Mouse (Mus musculus) CH12.LX (cell line): ENCODE measurements around the gene Yaf2. TPM values are rescaled to one million over a fixed set of nuclear protein-coding genes. Genes with fewer than 3 reads are reported as not detected.

Experiments used
- DNase-seq: peaks from one replicate; pipeline ENCODE4 v3.0.0-alpha.2; 2013; ENCODE audit errors: extremely low read depth
- H3K27ac ChIP-seq: 2 replicates; pipeline ENCODE4 v1.5.1; 2012; ENCODE audit warnings: low read depth, mild to moderate bottlenecking, control low read depth, moderate library complexity; ENCODE audit not compliant: insufficient read depth
- H3K27me3 ChIP-seq: replicated peaks from 2 replicates; pipeline ENCODE3; 2012; ENCODE audit warnings: inconsistent platforms
- H3K36me3 ChIP-seq, 2 experiments: replicated peaks in 1 of 2; 2 replicates each; pipeline versions ENCODE3 to v1.6.1; 2012; ENCODE audit warnings: inconsistent platforms in 1 of 2, low read length in 1 of 2, mild to moderate bottlenecking in 1 of 2, mixed read lengths in 1 of 2, moderate library complexity in 1 of 2; ENCODE audit not compliant: control insufficient read depth in 1 of 2, insufficient read depth in 1 of 2
- H3K4me1 ChIP-seq, 2 experiments: 2 replicates each; pipeline ENCODE4 v1.6.1; 2012; ENCODE audit warnings: inconsistent platforms in 1 of 2, moderate library complexity in 1 of 2; ENCODE audit not compliant: insufficient read depth in 2 of 2, control insufficient read depth in 1 of 2
- H3K4me2 ChIP-seq: 2 replicates; pipeline ENCODE4 v1.6.1; 2012; ENCODE audit warnings: low read depth, mild to moderate bottlenecking, control low read depth; ENCODE audit not compliant: poor library complexity, insufficient read depth, severe bottlenecking
- H3K4me3 ChIP-seq, 3 experiments: fragments of 150-350 bp in 1 of 3; sonication (generic) in 1 of 3; replicated peaks in 1 of 3; 2 replicates each; pipeline versions ENCODE3 to v1.5.1; 2011 to 2012; ENCODE audit warnings: low read depth in 2 of 3, low read length in 2 of 3, mild to moderate bottlenecking in 2 of 3, moderate library complexity in 2 of 3, control low read depth in 1 of 3, improper control_type of control experiment in 1 of 3, inconsistent platforms in 1 of 3, mixed read lengths in 1 of 3; ENCODE audit not compliant: poor library complexity in 1 of 3
- H3K79me2 ChIP-seq: replicated peaks from 2 replicates; pipeline ENCODE4 v1.6.1; 2012; ENCODE audit warnings: mild to moderate bottlenecking, moderate library complexity; ENCODE audit not compliant: control insufficient read depth, poor library complexity, insufficient read depth, severe bottlenecking; ENCODE audit errors: extremely low read depth
- H3K9ac ChIP-seq: 2 replicates; pipeline ENCODE4 v1.6.1; 2012; ENCODE audit warnings: low read depth, mild to moderate bottlenecking, control low read depth, moderate library complexity; ENCODE audit not compliant: insufficient read depth
- H3K9me3 ChIP-seq: replicated peaks from 2 replicates; pipeline ENCODE3; 2012; ENCODE audit warnings: low read length, inconsistent platforms, mixed read lengths
- CHD1 ChIP-seq: IDR thresholded peaks from 2 replicates; pipeline ENCODE4 v1.6.1; 2012; ENCODE audit warnings: low read depth, low read length, improper control_type of control experiment, inconsistent platforms
- CHD2 ChIP-seq: IDR thresholded peaks from 2 replicates; pipeline ENCODE4 v1.6.1; 2011; ENCODE audit warnings: low read length, improper control_type of control experiment
- E2F4 ChIP-seq: IDR thresholded peaks from 2 replicates; pipeline ENCODE4 v1.6.1; 2011; ENCODE audit warnings: low read depth, low read length, improper control_type of control experiment; ENCODE audit not compliant: insufficient replicate concordance
- ELF1 ChIP-seq: IDR thresholded peaks from 2 replicates; pipeline ENCODE4 v1.6.1; 2014; ENCODE audit warnings: low read depth, mild to moderate bottlenecking, inconsistent platforms, low read length, improper control_type of control experiment
- EP300 ChIP-seq: IDR thresholded peaks from 2 replicates; pipeline ENCODE4 v1.6.1; 2011; ENCODE audit warnings: low read length, improper control_type of control experiment
- ETS1 ChIP-seq: conservative IDR thresholded peaks from 2 replicates; pipeline ENCODE4 v1.6.1; 2012; ENCODE audit warnings: low read depth, mild to moderate bottlenecking, inconsistent platforms, low read length, improper control_type of control experiment, moderate library complexity
- JUND ChIP-seq: conservative IDR thresholded peaks from 2 replicates; pipeline ENCODE4 v1.6.1; 2011; ENCODE audit warnings: low read depth, low read length, improper control_type of control experiment
- KAT2A ChIP-seq: IDR thresholded peaks from 2 replicates; pipeline ENCODE4 v1.6.1; 2012; ENCODE audit warnings: low read length, improper control_type of control experiment, inconsistent platforms; ENCODE audit not compliant: insufficient replicate concordance
- MAX ChIP-seq: IDR thresholded peaks from 2 replicates; pipeline ENCODE4 v1.6.1; 2011; ENCODE audit warnings: low read length, improper control_type of control experiment
- MEF2A ChIP-seq: IDR thresholded peaks from 2 replicates; pipeline ENCODE4 v1.6.1; 2014; ENCODE audit warnings: low read depth, mild to moderate bottlenecking, inconsistent platforms, low read length, improper control_type of control experiment, borderline replicate concordance
- MXI1 ChIP-seq: IDR thresholded peaks from 2 replicates; pipeline ENCODE4 v1.6.1; 2011; ENCODE audit warnings: mild to moderate bottlenecking, low read depth, low read length, improper control_type of control experiment
- MYC ChIP-seq: IDR thresholded peaks from 2 replicates; pipeline ENCODE4 v1.6.1; 2011; ENCODE audit warnings: low read depth, mild to moderate bottlenecking, improper control_type of control experiment, low read length
- NELFE ChIP-seq: IDR thresholded peaks from 2 replicates; pipeline ENCODE4 v1.6.1; 2011; ENCODE audit warnings: low read depth, low read length, improper control_type of control experiment
- POLR2A ChIP-seq: IDR thresholded peaks from 2 replicates; pipeline ENCODE4 v1.6.1; 2011; ENCODE audit warnings: low read depth, mild to moderate bottlenecking, improper control_type of control experiment, low read length
- RAD21 ChIP-seq: IDR thresholded peaks from 2 replicates; pipeline ENCODE4 v1.6.1; 2011; ENCODE audit warnings: low read depth, mild to moderate bottlenecking, low read length, improper control_type of control experiment, moderate library complexity
- SIN3A ChIP-seq: IDR thresholded peaks from 2 replicates; pipeline ENCODE4 v1.6.1; 2012; ENCODE audit warnings: low read length, improper control_type of control experiment, inconsistent platforms
- TCF12 ChIP-seq: IDR thresholded peaks from 2 replicates; pipeline ENCODE4 v1.6.1; 2014; ENCODE audit warnings: low read depth, mild to moderate bottlenecking, inconsistent platforms, low read length, improper control_type of control experiment
- UBTF ChIP-seq: IDR thresholded peaks from 2 replicates; pipeline ENCODE4 v1.6.1; 2012; ENCODE audit warnings: low read depth, mild to moderate bottlenecking, inconsistent platforms, low read length, improper control_type of control experiment, moderate library complexity
- ZC3H11A ChIP-seq: IDR thresholded peaks from 2 replicates; pipeline ENCODE4 v1.6.1; 2012; ENCODE audit warnings: low read depth, mild to moderate bottlenecking, inconsistent platforms, low read length, improper control_type of control experiment
- ZKSCAN1 ChIP-seq: IDR thresholded peaks from 2 replicates; pipeline ENCODE4 v1.6.1; 2012; ENCODE audit warnings: low read depth, inconsistent platforms, low read length, improper control_type of control experiment, borderline replicate concordance
- ZMIZ1 ChIP-seq: IDR thresholded peaks from 2 replicates; pipeline ENCODE4 v1.6.1; 2012; ENCODE audit warnings: low read depth, mild to moderate bottlenecking, inconsistent platforms, low read length, improper control_type of control experiment
- ZNF384 ChIP-seq: IDR thresholded peaks from 2 replicates; pipeline ENCODE4 v1.6.1; 2012; ENCODE audit warnings: low read depth, low read length, improper control_type of control experiment, inconsistent platforms
- dilution Hi-C: fragments of 300-500 bp; cut with MboI; formaldehyde crosslinking; loops from 2 replicates; pipeline ENCODE4 v1.14.3; 2020; ENCODE audit warnings: low sequenced_read_pairs; ENCODE audit not compliant: extremely low pct_unique_long_range_greater_than_20kb, extremely low pct_ligation_motif_present
- in situ Hi-C: fragments of 300-500 bp; cut with MboI; formaldehyde crosslinking; loops from 3 replicates; pipeline ENCODE4 v1.14.3; 2019; ENCODE audit warnings: low sequenced_read_pairs, low pct_ligation_motif_present, low pct_unique_long_range_greater_than_20kb, mixed read lengths
- polyA plus RNA-seq: library from polyadenylated mRNA; unstranded; fragments of >175 nt; gene quantifications from 2 replicates; pipeline ENCODE4 v1.2.1, GENCODE M21; 2012; ENCODE audit warnings: low read depth; ENCODE audit not compliant: insufficient read length
- total RNA-seq, 2 experiments: library from RNA; depleted of rRNA; stranded (reverse); fragments of 300-350 nt in 1 of 2; fragments of >200 nt in 1 of 2; gene quantifications; 2 replicates each; pipeline ENCODE4 v1.2.3; 2012 to 2014

Yaf2 gene
- total and polyA plus RNA-seq, 3 experiments: 32.7 to 78.4 (median 46.2) TPM

- no peak for TF ChIP-seq ZNF384
- TF ChIP-seq CHD2: peak; percentile 63; the same call in 1 of the 2 replicates
- no peak for TF ChIP-seq ETS1
- TF ChIP-seq ZMIZ1: peak; percentile 70; the same call in 1 of the 2 replicates
- peak; percentile 72; the same call in 1 of the 2 replicates for TF ChIP-seq SIN3A
- TF ChIP-seq NELFE: peak; percentile 89
- no peak for TF ChIP-seq EP300
- TF ChIP-seq ZKSCAN1: no peak
These were observed 61.8 kb downstream of the Yaf2 start, which contains the start of gene Gxylt1 (continued) for GRCm38 (mm10) chr15:93274679-93275583.

- no peak for TF ChIP-seq ZC3H11A
- peak; percentile 73 for TF ChIP-seq ZNF384
- TF ChIP-seq MEF2A: no peak
- TF ChIP-seq E2F4: no peak
- TF ChIP-seq MYC: no peak
- DNase-seq: peak; percentile 21
- H3K4me1 ChIP-seq: peaks cover 6 to 40% of the 10 kb centered on the region in 2 experiments
- H3K36me3 ChIP-seq: peaks cover 0 to 31% of the 10 kb centered on the region in 2 experiments
- peak overlapping the region; percentile 94 for H3K9ac ChIP-seq
- peak overlapping the region; percentile 73 to 84 (median 82) for H3K4me3 ChIP-seq
- no peak overlapping the region for H3K27ac ChIP-seq
- no peaks in the 10 kb centered on the region for H3K9me3 ChIP-seq
- H3K79me2 ChIP-seq: peaks cover 27% of the 10 kb centered on the region
- H3K27me3 ChIP-seq: no peaks in the 10 kb centered on the region
- H3K4me2 ChIP-seq: peak overlapping the region; percentile 92
- dilution Hi-C loops: no loop called here
- in situ Hi-C loops: no loop called here
These were observed 62.7 kb downstream of the Yaf2 start for GRCm38 (mm10) chr15:93273788-93274678.

DNA sequence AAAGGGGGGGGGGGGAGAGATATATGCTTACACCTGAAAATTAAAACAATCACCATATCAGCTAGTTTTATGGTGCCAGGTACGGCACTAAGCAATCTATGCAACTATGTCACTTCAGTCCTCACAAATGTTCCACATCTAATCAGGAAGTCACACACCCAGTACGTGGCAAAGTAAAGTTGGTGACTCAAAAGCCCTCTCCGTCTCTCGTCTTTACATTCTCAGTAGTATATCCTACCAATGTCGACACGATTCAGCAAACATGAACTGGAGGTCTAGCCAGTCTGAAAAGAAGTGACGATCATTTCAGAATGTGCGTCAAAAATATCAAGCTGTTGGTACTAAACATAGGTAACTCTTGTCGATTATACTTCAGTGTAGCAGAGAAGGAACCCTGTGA is 63.8 kb downstream of the Yaf2 start:
- peaks cover 6 to 45% of the 10 kb centered on the region in 2 experiments for H3K4me1 ChIP-seq
- no peak for TF ChIP-seq MAX
- TF ChIP-seq KAT2A: no peak
- TF ChIP-seq MXI1: no peak
- TF ChIP-seq UBTF: no peak
- no peak for TF ChIP-seq ZC3H11A
- no peak for TF ChIP-seq CHD1
- TF ChIP-seq NELFE: no peak
- TF ChIP-seq RAD21: no peak
- no peak for TF ChIP-seq ZKSCAN1
- TF ChIP-seq TCF12: no peak
- no peak for TF ChIP-seq POLR2A
- no peak for TF ChIP-seq ELF1
- TF ChIP-seq JUND: no peak
- H3K27me3 ChIP-seq: no peaks in the 10 kb centered on the region
- H3K27ac ChIP-seq: no peak overlapping the region
- no peak for DNase-seq
- H3K9ac ChIP-seq: no peak overlapping the region
- in situ Hi-C loops: no loop called here
- peaks cover 29% of the 10 kb centered on the region for H3K79me2 ChIP-seq
- H3K9me3 ChIP-seq: no peaks in the 10 kb centered on the region
- dilution Hi-C loops: no loop called here
- no peak overlapping the region for H3K4me2 ChIP-seq
- H3K36me3 ChIP-seq: peaks cover 0 to 34% of the 10 kb centered on the region in 2 experiments
- H3K4me3 ChIP-seq: no peak overlapping the region
